Mouse (Mus musculus) MEL (cell line): Measurements from ENCODE around the gene Proca1. TPM values are rescaled to one million over a fixed set of nuclear protein-coding genes. Genes with fewer than 3 reads are reported as not detected.

Experiments
- DNase-seq: peaks from one replicate; pipeline ENCODE4 v3.0.0; 2011; ENCODE audit warnings: low read depth, low spot score
- H3K27ac ChIP-seq: 2 replicates; pipeline ENCODE4 v1.5.1; 2012; ENCODE audit warnings: low read depth, mild to moderate bottlenecking, control low read depth, low read length, moderate library complexity; ENCODE audit not compliant: control insufficient read depth
- H3K27me3 ChIP-seq, 2 experiments: fragments of 150-350 bp in 1 of 2; sonication (generic) in 1 of 2; 2 replicates each; pipeline ENCODE4 v1.6.1; 2012; ENCODE audit warnings: low read length in 2 of 2, mild to moderate bottlenecking in 2 of 2, improper control_type of control experiment in 1 of 2, moderate library complexity in 1 of 2; ENCODE audit not compliant: insufficient read depth in 2 of 2, control insufficient read depth in 1 of 2
- H3K36me3 ChIP-seq, 2 experiments: 2 replicates each; pipeline ENCODE4 v1.6.1; 2012 to 2014; ENCODE audit warnings: low read length in 2 of 2, improper control_type of control experiment in 1 of 2, inconsistent platforms in 1 of 2, mild to moderate bottlenecking in 1 of 2; ENCODE audit not compliant: insufficient read depth in 2 of 2, control insufficient read depth in 1 of 2
- H3K4me1 ChIP-seq, 2 experiments: fragments of 150-350 bp in 1 of 2; sonication (generic) in 1 of 2; 2 replicates each; pipeline ENCODE4 v1.6.1; 2012; ENCODE audit warnings: low read length in 2 of 2, improper control_type of control experiment in 1 of 2, mild to moderate bottlenecking in 1 of 2; ENCODE audit not compliant: insufficient read depth in 2 of 2, control insufficient read depth in 1 of 2
- H3K4me3 ChIP-seq, 2 experiments: fragments of 150-350 bp in 1 of 2; sonication (generic) in 1 of 2; 2 replicates each; pipeline ENCODE4 v1.5.1; 2012; ENCODE audit warnings: low read depth in 2 of 2, low read length in 2 of 2, mild to moderate bottlenecking in 2 of 2, moderate library complexity in 2 of 2, control low read depth in 1 of 2, improper control_type of control experiment in 1 of 2; ENCODE audit not compliant: control insufficient read depth in 1 of 2, insufficient read depth in 1 of 2
- H3K79me2 ChIP-seq: 2 replicates; pipeline ENCODE4 v1.6.1; 2012; ENCODE audit warnings: mild to moderate bottlenecking, low read length, moderate library complexity; ENCODE audit not compliant: control insufficient read depth, poor library complexity, insufficient read depth
- H3K9ac ChIP-seq: 2 replicates; pipeline ENCODE4 v1.6.1; 2012; ENCODE audit warnings: low read depth, mild to moderate bottlenecking, control low read depth, low read length, moderate library complexity; ENCODE audit not compliant: control insufficient read depth, poor library complexity, severe bottlenecking
- H3K9me3 ChIP-seq: fragments of 150-350 bp; sonication (generic); replicated peaks from 2 replicates; pipeline ENCODE4 v1.6.1; 2012; ENCODE audit warnings: mild to moderate bottlenecking, low read length, improper control_type of control experiment, moderate library complexity; ENCODE audit not compliant: insufficient read depth
- BHLHE40 ChIP-seq: IDR thresholded peaks from 2 replicates; pipeline ENCODE4 v1.6.1; 2012; ENCODE audit warnings: low read depth, mild to moderate bottlenecking, inconsistent platforms, low read length, improper control_type of control experiment, borderline replicate concordance
- CTCF ChIP-seq, 3 experiments: IDR thresholded peaks in 2 of 3; conservative IDR thresholded peaks in 1 of 3; 2 replicates each; pipeline ENCODE4 v1.5.1; 2011 to 2012; ENCODE audit warnings: low read length in 3 of 3, low read depth in 2 of 3, mild to moderate bottlenecking in 2 of 3, improper control_type of control experiment in 1 of 3, inconsistent platforms in 1 of 3, mixed read lengths in 1 of 3, moderate library complexity in 1 of 3; ENCODE audit not compliant: control insufficient read depth in 1 of 3, insufficient read depth in 1 of 3, poor library complexity in 1 of 3, severe bottlenecking in 1 of 3
- E2F4 ChIP-seq: IDR thresholded peaks from 2 replicates; pipeline ENCODE4 v1.6.1; 2011; ENCODE audit warnings: low read depth, low read length, improper control_type of control experiment, borderline replicate concordance
- ELF1 ChIP-seq: IDR thresholded peaks from 2 replicates; pipeline ENCODE4 v1.6.1; 2014; ENCODE audit warnings: low read depth, mild to moderate bottlenecking, inconsistent platforms, low read length, improper control_type of control experiment, moderate library complexity
- ETS1 ChIP-seq: IDR thresholded peaks from 2 replicates; pipeline ENCODE4 v1.6.1; 2012; ENCODE audit warnings: low read depth, mild to moderate bottlenecking, inconsistent platforms, low read length, improper control_type of control experiment, moderate library complexity
- GABPA ChIP-seq: IDR thresholded peaks from 2 replicates; pipeline ENCODE4 v1.6.1; 2012; ENCODE audit warnings: low read depth, mild to moderate bottlenecking, inconsistent platforms, low read length, improper control_type of control experiment, moderate library complexity
- GATA1 ChIP-seq: IDR thresholded peaks from 2 replicates; pipeline ENCODE4 v1.6.1; 2011; ENCODE audit warnings: low read depth, low read length, improper control_type of control experiment
- JUND ChIP-seq: IDR thresholded peaks from 2 replicates; pipeline ENCODE4 v1.6.1; 2011; ENCODE audit warnings: low read depth, mild to moderate bottlenecking, improper control_type of control experiment, low read length
- MAFK ChIP-seq: IDR thresholded peaks from 2 replicates; pipeline ENCODE4 v1.6.1; 2011; ENCODE audit warnings: low read depth, mild to moderate bottlenecking, low read length, improper control_type of control experiment, borderline replicate concordance
- MAX ChIP-seq: IDR thresholded peaks from 2 replicates; pipeline ENCODE4 v1.6.1; 2011; ENCODE audit warnings: low read length, improper control_type of control experiment
- MAZ ChIP-seq: IDR thresholded peaks from 2 replicates; pipeline ENCODE4 v1.6.1; 2012; ENCODE audit warnings: low read depth, mild to moderate bottlenecking, inconsistent platforms, low read length, improper control_type of control experiment
- MXI1 ChIP-seq: IDR thresholded peaks from 2 replicates; pipeline ENCODE4 v1.6.1; 2011; ENCODE audit warnings: mild to moderate bottlenecking, low read depth, low read length, improper control_type of control experiment
- MYB ChIP-seq: IDR thresholded peaks from 2 replicates; pipeline ENCODE4 v1.6.1; 2011; ENCODE audit warnings: mild to moderate bottlenecking, low read depth, low read length, improper control_type of control experiment
- NRF1 ChIP-seq: IDR thresholded peaks from 2 replicates; pipeline ENCODE4 v1.6.1; 2014; ENCODE audit warnings: low read depth, mild to moderate bottlenecking, inconsistent platforms, low read length, improper control_type of control experiment, moderate library complexity; ENCODE audit not compliant: poor library complexity, insufficient read depth, severe bottlenecking
- POLR2A ChIP-seq, 2 experiments: IDR thresholded peaks; 2 replicates each; pipeline ENCODE4 v1.6.1; 2011 to 2012; ENCODE audit warnings: low read length in 2 of 2, mild to moderate bottlenecking in 2 of 2, control low read depth in 1 of 2, improper control_type of control experiment in 1 of 2, low read depth in 1 of 2, moderate library complexity in 1 of 2; ENCODE audit not compliant: control insufficient read depth in 1 of 2, insufficient read depth in 1 of 2, poor library complexity in 1 of 2
- POLR2AphosphoS2 ChIP-seq: IDR thresholded peaks from 2 replicates; pipeline ENCODE4 v1.6.1; 2011; ENCODE audit warnings: low read length, improper control_type of control experiment
- RCOR1 ChIP-seq: IDR thresholded peaks from 2 replicates; pipeline ENCODE4 v1.6.1; 2012; ENCODE audit warnings: low read depth, mild to moderate bottlenecking, inconsistent platforms, low read length, improper control_type of control experiment
- TAL1 ChIP-seq: IDR thresholded peaks from 2 replicates; pipeline ENCODE4 v1.6.1; 2012; ENCODE audit warnings: mild to moderate bottlenecking, inconsistent platforms, low read length, moderate library complexity, mixed read lengths
- TCF12 ChIP-seq: IDR thresholded peaks from 2 replicates; pipeline ENCODE4 v1.6.1; 2014; ENCODE audit warnings: low read depth, mild to moderate bottlenecking, inconsistent platforms, low read length, improper control_type of control experiment, moderate library complexity
- UBTF ChIP-seq: IDR thresholded peaks from 2 replicates; pipeline ENCODE4 v1.6.1; 2012; ENCODE audit warnings: low read depth, mild to moderate bottlenecking, inconsistent platforms, low read length, improper control_type of control experiment, moderate library complexity, borderline replicate concordance; ENCODE audit not compliant: insufficient read depth
- ZKSCAN1 ChIP-seq: IDR thresholded peaks from 2 replicates; pipeline ENCODE4 v1.6.1; 2012; ENCODE audit warnings: low read depth, mild to moderate bottlenecking, inconsistent platforms, low read length, improper control_type of control experiment, moderate library complexity
- ZMIZ1 ChIP-seq: IDR thresholded peaks from 2 replicates; pipeline ENCODE4 v1.6.1; 2012; ENCODE audit warnings: low read depth, mild to moderate bottlenecking, inconsistent platforms, low read length, improper control_type of control experiment, moderate library complexity
- polyA plus RNA-seq, 2 experiments: library from polyadenylated mRNA; stranded (reverse) in 1 of 2; unstranded in 1 of 2; fragments of >175 nt in 1 of 2; fragments of >200 nt in 1 of 2; gene quantifications; 2 replicates each; pipeline versions ENCODE4 v1.2.1 to v1.2.4; 2012; ENCODE audit warnings: low replicate concordance in 2 of 2, low read depth in 1 of 2; ENCODE audit not compliant: insufficient read length in 2 of 2, insufficient read depth in 1 of 2, missing spikeins in 1 of 2
- total RNA-seq: library from RNA; depleted of rRNA; stranded (reverse); fragments of 300-350 nt; gene quantifications from 2 replicates; pipeline ENCODE4 v1.2.3, GENCODE M21; 2012; rRNA removed

Proca1 gene
- total RNA-seq: 0.15 and 0.16 TPM in 2 replicates
- under 1 TPM in 1 of 2 experiments, not detected in 1; 0.54 TPM for polyA plus RNA-seq

- TF ChIP-seq E2F4 (no peak), MYB (no peak), BHLHE40 (no peak), JUND (no peak), ZKSCAN1 (no peak), CTCF (IDR thresholded peaks at IDR 0.05 in 2 of 3, conservative IDR thresholded peaks at IDR 0.05 in 1 of 3; ENCODE audit: control insufficient read depth in 1 of 3, insufficient read depth in 1 of 3, low read depth in 2 of 3, low read length in 3 of 3, poor library complexity in 1 of 3, severe bottlenecking in 1 of 3) (no peak), ELF1 (no peak), TCF12 (no peak), ZMIZ1 (no peak), POLR2A (IDR thresholded peaks at IDR 0.05; ENCODE audit: control insufficient read depth in 1 of 2, insufficient read depth in 1 of 2, low read depth in 1 of 2, low read length in 2 of 2, poor library complexity in 1 of 2) (no peak), GATA1 (no peak), MAZ (no peak), NRF1 (no peak), TAL1 (no peak), UBTF (no peak), RCOR1 (no peak), MAX (no peak), GABPA (no peak)
- TF ChIP-seq, all 39 proteins: peak for 0
- Histone ChIP-seq H3K79me2 (peaks cover 7% of the 10 kb centered on the region; the same call in 1 of the 2 replicates), H3K4me1 (peaks cover 0 to 18% of the 10 kb centered on the region in 2 experiments; a peak in 3 of 4 replicates), H3K36me3 (peaks cover 0 to 4% of the 10 kb centered on the region in 2 experiments; a peak in 2 of 4 replicates), H3K27me3 (peaks cover 0 to 6% of the 10 kb centered on the region in 2 experiments; a peak in 1 of 4 replicates), H3K9me3 (no peaks in the 10 kb centered on the region), H3K9ac (no peak within 1 kb of the TSS), H3K4me3 (peak within 1 kb of the TSS in 1 of 2 experiments; percentile 100; a peak in 2 of 4 replicates), H3K27ac (no peak within 1 kb of the TSS)
- DNase-seq: no peak
These were observed at the start of gene Proca1 for GRCm38 (mm10) chr11:78193113-78193512. Gene Proca1 (plus strand): TSS chr11:78193392.

- Histone ChIP-seq H3K79me2 (no peaks in the 10 kb centered on the region; the same call in 1 of the 2 replicates), H3K9ac (no peak overlapping the region), H3K36me3 (peaks cover 1 to 17% of the 10 kb centered on the region in 2 experiments), H3K4me3 (no peak overlapping the region), H3K27ac (no peak overlapping the region), H3K9me3 (no peaks in the 10 kb centered on the region), H3K27me3 (no peaks in the 10 kb centered on the region)
- DNase-seq: no peak
- TF ChIP-seq POLR2A (IDR thresholded peaks at IDR 0.05; ENCODE audit: control insufficient read depth in 1 of 2, insufficient read depth in 1 of 2, low read depth in 1 of 2, low read length in 2 of 2, poor library complexity in 1 of 2): no peak
- no peak for TF ChIP-seq NRF1
- TF ChIP-seq MXI1: no peak
- TF ChIP-seq ETS1: no peak
- TF ChIP-seq POLR2AphosphoS2: no peak
- TF ChIP-seq MAFK: no peak
- no peak for TF ChIP-seq MYB
- TF ChIP-seq UBTF: no peak
- TF ChIP-seq, all 39 proteins: peak for 0
- H3K4me1 ChIP-seq: peaks cover 13 to 14% of the 10 kb centered on the region in 2 experiments
These were observed 49.7 kb upstream of the Proca1 start for GRCm38 (mm10) chr11:78143520-78143919.
